Mouse (Mus musculus) adrenal gland, adult 8-10 months (tissue): ENCODE measurements around the gene Glis2. TPM values are rescaled to one million over a fixed set of nuclear protein-coding genes. Genes with fewer than 3 reads are reported as not detected.

Experiments
- DNase-seq: peaks from one replicate; pipeline ENCODE4 v3.0.0; 2022
- total RNA-seq, 4 experiments: library from RNA; stranded (reverse); gene quantifications; 2 replicates each; pipeline ENCODE4 v1.2.4; 2022

The Glis2 gene
- total RNA-seq, 4 experiments from 2014 or later, result 14.6 to 28.9 (median 23.8) TPM

DNA sequence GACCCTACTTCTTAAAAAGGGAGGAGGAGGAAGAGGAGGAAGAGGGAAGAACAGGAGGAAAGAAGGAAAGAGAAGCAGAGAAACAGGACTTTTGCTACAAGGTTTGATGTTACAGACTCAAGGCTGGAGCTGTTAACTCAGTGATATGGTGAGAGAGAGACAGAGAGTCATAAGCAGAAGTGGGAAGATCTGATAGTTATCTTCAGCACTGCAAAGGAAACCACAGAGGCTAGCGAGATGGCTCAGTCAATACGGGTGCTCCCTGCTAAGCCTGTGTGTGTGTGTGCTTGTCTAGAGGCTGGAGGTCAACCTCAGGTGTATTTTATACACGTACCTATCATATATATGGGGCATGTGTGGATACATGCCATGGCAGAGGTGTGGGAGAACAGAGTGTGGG, 10.7 kb upstream of the Glis2 start:
- DNase-seq, result no peak

DNA sequence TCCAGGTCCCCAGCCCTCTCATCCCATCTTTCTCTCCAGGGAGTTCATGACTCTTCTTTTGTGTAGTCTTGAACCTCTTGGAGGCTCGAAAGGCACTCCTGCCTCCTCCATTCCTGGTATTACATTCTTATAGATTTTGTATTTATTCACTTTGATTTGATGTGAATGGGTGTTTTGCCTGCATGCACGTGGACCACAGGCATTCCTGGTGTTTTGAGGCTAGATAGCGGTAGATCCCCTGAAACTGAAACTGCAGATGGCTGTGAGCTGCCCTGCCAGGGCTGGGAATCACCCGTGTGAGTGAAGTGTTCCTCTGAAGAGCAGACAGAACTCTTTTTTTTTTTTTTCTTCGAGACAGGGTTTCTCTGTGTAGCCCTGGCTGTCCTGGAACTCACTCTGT, 10.1 kb upstream of the Glis2 start:
- no peak for DNase-seq

DNA sequence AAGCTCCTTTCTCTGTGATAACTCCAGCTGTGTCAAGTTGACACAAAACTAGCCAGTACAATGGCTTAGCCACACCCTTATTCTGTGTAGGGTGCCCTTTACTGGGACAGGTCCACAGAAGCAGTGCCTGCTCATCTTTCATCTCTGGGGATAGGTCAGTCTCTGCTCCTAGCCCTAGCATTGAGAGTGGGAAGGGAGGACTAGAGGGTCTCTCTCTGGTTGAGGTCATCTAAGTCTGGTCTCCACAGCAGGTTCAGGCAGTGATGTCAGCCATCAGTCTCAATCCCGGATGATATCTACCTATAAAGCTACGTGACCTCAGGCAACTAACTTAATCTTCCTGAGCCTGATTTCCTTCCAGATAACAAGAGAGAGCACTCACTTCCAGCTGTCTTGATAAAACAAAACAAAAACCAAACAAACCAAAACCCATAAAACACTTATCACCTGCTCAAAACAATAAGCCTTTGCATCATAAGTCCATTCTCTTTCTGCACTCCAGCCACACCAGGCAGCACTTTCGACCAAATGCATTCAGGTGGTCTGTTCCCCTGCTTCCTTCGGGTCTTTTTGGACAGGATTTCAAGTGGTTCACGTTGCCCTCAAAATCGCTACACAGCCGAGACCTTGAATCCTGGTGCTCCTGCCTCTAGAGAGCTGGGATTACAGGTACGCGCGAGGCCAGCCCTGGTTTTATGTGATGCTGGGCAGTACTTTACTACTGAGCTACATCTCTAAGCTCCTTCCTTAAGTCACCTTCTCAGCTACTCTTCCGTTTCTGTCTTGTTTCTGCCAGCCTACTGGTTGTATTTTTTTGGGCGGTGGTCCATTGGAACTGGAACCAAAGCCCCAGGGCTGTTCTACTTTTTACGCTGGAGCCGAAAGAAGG, 8.6 kb upstream of the Glis2 start:
- no peak for DNase-seq

DNA sequence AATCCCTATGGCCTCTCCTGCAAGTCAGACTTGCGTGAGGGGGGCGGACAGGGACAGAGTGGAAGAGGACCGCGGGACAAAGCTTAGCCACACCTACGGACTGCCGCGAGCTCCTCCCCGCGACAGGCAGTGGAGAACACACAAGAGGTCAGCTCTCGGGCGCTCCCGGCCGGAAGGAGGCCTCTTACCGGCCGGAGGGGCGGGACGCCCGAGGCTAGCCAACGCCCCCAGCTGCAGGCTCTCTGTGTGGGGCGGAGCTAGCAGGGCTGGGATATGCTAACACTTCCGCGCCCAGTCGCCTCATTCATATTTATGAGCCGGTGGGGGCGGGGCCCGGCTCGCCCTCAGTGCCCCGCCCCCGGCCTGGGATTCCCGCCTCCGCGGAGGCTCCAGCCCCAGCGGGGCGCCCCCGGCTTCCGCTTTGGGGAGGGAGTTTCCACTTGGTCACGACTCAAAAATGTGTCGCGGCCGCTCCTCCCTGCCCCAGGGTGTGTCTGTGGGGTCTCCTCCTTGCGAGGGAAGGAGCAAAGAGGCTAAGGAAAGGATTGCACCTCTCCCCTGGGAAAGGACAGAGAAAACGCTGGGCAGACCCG, 7.9 kb upstream of the Glis2 start:
- DNase-seq, result peak; percentile 98

DNA sequence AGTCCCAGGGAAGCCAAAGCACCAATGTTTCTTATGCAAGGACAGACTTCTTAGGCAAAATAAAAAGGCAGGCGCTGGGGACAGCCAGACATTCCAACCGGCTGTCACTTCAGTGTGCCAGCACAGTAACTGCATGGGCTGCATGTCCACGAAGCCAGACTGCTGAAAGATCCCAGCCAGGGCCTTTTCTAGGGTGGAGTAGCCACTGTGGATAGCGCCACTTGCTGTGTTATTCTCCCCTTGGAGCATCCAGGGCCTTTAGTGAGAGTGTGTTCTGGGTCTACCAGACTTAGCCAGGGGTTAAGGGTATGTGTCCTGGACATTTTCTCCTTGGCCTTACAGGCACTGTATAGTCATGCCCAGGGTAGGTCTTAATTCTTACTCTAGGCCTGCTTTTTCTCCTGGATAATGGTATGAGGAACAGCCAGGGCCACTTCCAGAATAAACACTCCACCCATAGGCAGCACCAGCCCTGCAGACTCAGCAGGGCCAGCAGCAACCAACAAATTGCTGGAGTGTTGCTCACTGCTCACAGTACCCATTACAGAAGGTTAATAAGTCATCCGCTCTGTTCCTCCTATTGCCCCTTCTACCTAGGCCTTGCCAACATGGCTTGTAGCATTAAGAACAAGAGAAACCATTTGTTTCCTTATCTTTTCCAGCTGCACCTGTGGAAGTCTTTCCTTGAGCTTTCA, 6.8 kb upstream of the Glis2 start:
- DNase-seq, result no peak

DNA sequence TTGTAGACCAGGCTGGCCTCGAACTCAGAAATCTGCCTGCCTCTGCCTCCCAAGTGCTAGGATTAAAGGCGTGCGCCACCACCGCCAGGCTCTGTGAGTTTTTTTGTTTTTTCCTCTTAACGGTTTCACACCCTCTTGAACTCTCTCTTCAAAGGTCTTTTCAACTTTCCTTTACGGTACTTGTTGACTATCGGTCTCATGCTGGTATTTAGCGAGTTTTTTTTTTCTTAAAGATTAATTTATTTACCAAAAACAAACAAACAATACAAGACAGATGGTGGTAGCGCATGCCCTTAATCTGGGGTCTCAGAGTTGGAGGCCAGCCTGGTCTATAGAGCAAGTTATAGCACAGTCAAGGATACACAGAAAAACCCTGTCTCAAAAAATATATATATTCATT, 4.3 kb upstream of the Glis2 start:
- DNase-seq, result no peak

DNA sequence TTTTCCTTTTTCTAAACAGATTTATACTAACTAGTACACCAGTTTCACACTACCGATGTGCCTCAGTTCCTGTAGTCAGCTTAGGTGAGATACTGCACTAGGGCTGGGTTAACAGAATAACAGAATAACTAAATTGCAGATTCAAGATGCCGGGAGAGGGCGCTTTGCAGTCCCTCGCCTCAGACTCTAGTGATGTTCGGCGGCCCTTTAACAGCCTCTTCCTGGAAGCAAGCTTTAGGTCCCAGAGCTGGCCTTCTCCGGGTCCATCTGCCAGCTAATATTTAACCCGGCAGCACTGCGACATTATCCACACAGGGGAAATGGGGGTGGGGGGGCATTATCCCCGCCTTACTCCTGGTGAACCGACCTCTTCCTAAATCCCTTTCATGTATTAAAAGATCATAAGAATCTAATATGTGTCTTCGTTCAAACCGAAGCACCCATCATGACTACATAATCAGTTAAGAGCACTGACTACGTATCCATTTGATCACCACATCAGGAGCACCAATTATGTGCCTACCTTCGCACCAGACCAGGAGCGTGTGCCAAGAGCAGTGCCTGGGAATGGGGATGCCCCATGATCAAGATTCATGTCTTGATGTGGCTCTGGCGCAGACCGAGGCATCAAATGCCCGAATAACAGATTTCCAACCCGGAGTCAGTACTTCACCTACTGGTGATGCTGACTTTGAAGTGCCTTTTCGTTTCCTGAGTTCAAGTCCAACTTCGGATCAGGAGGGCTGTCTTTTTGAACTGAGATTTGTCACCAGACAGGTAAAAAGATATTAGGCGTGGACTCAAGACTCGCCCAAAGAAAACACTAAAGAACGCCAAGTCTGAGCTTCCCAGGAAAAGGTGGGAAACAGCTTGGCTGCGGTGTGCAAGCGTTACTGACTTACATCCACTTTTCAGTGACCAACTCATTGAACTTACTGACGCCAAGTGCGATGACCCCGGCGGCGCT, 1.3 kb upstream of the Glis2 start:
- DNase-seq, result no peak

DNA sequence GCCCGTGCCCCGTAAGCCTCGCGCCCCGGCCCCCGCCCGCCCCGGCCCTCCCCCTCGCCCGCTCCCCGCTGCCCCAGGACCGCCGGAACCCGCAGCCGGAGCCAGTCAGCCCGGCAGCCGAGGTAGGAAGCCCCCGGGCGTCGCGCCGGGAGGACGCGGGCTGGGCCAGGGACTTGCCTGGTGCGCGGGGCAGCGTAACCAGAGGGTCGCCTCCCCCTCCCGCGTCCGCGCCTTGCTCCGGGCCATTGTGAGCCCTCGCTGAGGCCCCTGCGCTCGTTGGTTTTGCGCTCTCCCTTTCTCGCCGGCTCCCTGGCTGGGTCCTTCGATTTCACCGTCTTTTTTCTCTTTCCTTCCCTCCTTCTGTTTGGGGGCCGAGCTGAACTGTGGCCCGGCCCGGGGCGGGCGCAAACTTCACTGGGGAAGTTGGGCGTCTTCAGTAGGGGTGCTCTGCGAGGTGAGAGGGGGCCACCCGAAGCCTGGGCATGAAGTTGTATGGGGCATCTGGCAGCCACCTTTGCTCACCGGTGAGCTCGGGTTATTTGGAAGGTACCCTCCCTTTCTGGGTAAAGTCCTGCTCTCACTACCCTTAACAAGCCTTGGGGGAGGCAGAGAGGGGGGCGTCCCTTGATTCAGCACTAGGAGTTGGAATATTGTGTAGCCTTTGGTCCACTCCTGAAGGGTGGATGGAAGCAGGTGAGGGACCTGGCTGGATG, 457 bp downstream of the Glis2 start:
- no peak for DNase-seq

DNA sequence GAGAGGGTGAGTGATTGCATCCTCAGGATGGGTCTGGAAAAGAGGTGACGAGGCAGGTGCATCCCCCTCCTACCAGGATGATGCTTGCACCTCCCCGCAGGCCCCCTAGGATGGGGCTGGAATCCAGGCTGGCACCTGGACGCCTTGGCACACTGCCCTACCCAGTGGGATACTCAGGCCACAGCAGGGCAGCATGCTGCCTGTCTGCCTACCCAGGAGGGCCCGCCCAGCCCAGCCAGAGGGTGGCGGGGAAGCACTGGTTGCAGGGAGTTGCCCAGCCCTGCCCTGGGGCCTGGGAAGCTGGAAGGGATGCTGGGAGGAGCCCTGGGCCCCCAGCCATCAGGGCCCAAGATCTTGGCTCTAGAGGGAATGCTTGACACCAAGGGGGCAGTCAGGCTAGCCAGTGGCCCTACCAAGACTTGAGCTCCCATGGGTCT, 1.0 kb downstream of the Glis2 start:
- no peak for DNase-seq

DNA sequence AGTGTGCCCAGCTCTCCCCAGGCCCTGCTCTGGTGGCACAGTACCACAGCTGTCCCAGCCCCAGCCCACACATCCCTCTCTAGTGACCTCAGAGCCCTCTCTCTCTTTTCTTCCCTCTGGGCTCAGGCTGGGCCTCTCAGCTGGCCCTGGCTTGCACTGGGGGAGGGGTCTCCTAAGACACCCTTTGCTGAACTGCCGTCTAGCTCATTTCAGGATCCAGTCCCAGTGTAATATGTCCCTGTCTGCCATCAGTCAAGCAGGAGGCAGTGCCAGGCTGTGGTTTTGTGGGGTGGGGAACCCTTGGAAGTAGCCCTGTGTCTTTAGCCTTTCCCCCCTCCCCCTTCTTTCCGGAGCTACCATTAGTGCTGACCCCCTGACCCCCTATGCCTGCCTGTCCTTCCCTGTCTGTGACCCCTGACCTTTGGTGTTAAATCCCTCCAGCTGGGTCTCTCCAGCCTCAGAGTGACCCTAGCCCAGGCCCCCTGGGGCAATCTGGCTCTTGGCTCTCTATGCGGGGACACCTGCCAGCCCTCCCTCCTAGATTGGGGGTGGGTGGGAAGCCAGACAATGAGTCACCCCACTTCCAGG, 1.7 kb downstream of the Glis2 start:
- no peak for DNase-seq

DNA sequence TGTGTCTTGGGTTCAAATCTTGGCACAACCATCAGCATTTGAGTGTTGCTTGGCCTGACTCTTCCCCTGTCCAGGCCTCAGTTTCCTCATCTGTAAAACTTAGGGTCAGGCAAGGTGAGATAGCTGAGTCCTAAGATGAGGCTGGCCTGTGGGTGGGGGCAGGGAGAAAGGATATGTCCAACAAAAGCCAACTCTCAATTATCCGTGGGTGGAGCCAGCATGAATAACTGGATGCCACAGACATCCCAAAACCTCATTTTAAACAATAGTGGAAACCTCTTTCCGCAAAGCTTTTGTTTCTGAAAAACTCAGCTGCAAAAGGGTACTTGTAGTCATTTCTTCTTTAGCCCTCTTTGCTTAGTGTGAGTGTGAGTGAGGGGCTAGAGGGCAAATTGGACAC, 2.3 kb downstream of the Glis2 start:
- DNase-seq, result no peak

DNA sequence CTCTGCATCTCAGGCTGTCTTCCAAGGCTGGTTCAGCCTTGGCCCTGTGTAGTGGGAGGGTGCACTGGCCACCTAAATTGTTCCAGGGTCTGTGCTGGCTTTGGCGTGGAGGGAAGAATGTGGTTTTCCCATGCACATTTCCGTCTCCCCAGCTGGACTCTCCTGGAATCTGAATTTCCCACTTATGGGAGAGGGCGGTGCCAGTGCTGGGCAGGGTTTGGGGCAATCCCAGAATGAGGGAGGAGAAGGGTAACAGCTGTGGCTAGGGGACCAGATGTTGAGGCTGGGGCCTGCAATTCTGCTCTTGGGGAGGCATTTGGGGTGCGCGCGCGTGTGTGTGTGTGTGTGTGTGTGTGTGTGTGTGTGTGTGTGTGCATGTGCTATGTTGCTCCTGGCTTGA, 2.8 kb downstream of the Glis2 start:
- DNase-seq, result no peak

DNA sequence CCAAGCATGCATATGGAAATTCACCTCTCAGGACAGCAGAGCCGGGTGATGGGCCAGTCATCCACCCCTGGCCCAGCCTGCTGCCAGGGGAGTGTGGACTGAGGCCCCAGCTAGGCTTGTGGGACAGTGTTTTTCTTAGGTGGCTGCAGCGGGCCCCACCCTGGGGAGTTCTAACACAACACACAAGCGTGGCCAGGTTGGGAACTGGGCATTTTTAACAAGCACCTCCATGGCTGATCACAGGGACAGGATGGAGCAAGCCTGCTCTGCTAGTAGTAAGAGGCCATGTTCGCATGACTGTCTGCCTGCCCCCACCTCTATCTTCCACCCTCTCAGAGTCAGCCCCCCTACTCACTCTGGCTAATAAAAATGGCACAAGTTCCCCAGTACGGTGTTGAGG, 3.5 kb downstream of the Glis2 start:
- no peak for DNase-seq

DNA sequence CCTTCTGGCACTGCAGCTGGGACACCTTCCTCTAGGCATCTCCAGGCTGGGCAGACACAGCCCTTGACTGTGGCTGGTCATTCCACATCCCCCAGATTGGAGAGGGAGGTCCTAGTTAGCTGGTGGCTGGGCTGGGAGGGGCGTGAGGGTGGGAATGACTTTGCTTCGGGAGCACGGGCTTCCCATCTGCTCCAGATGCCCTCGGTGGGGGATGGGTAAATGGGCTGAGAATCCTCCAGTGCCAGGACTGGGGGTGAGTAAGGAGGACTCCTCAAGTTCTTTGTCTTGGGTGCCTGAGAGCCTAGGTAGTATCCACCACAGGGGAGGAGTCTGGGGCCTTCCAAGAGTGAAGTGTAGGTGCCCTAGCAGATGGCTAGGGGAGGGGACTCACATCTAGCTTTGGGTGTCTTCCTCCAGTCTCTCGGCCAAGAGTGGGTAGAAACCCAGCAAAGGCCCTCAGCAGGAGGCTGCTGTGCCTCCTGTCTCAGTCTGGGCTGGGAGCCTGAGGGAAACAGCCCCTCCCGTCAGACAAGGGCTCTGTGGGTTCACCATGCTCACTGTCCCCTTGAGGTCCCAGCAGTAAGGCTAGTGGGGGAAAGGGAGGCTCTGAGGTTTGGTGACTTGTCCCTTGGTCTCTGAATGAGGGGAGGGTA, 4.5 kb downstream of the Glis2 start:
- no peak for DNase-seq

DNA sequence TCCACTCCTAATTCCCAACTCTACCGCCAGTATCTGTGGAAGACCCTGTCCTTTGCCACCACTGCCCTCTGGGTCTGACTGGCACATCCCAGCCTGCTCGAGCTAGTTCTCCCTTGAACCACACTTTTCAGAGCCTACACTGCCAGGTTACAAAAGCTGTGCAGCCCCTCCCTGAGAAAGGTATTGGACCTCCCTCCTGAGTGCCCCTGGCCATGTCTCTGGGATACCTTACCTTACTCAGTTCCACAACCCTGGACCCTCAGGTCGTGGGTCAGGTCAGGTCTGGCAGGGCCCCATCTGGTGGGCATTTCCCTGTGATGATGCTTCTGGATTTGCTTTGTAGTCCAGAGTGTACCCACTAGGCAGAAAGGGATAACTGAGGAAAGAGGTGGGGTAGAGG, 5.1 kb downstream of the Glis2 start:
- no peak for DNase-seq

DNA sequence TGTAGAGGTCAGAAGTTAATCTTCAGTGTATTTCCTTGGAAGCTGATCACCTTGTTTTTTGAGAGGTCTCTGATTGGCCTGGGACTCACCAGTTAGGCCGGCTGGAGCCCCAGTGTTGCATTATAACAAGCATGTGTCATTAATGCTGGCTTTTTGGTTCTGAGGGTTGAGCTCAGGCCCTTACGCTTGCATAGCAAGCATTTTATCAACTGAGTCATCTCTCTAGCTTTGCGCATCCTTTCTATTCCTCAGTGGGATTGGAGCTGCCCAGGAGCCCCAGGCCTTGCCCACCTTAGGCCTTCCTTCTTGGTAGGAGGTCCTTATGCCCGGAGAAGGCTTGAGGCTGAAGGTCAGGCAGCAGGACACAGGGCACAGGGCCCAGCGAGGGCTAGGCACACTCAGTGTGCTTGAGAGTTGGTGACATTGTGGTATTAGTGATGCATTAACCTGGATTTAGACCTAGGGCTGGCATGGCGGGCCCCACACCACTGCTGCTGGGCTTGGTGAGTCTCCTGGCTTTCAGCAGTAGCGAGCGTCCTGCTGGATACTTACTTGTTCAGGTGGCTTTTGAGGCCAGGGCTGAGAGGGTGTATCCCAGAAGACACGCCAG, 6.3 kb downstream of the Glis2 start:
- DNase-seq, result no peak

DNA sequence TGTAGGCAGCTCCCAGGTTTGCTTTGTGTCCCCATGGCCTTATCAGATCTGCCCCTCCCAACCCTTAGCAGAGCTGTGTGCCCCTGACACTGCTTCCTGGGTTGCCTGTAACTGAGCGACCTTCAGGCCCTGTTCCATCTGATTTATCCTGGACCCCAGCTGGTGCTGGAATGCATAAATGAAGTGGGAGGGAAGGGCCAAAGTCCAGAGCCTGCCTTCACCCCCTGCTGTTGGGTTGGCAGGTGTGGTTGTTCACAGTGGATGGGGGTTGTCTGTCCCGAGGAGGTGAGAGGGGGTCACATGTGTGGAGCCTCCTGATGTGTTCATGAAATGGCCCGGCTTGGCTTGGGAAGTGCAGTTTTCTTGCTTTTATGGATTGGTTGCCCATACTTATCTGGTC, 7.7 kb downstream of the Glis2 start:
- DNase-seq, result no peak

DNA sequence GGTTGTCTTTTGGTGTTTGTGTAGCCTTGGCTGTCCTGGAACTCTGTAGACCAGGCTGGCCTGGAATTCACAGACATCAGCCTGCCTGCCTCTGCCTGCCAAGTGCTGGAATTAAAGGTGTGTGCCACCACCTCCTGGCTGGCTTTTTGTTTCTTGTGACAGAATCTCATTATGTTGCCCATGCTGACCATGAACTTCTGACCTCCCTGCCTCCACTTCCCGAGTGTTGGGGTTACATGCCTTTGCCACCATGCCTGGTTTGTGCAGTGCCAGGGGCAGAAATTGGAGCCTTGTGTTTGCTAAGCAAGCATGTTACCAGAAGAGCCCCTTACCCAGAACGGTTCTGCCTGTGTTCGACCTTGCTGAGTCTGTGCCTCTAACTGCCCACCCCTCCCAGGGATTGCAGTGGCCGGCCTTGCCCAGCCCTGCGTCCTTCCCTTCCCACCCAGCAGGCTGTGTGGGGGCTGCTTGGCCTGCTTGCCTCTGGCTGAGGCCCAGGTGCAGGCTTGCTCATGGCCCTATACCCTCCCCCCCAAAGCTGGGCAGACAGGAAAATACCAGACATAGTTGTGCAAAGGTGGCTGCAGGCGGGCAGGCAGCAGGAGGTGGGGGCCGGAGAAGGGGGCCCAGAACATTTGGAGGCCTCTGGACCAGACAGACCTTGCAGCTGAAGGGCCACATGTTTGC, 8.4 kb downstream of the Glis2 start:
- DNase-seq, result peak; percentile 18

DNA sequence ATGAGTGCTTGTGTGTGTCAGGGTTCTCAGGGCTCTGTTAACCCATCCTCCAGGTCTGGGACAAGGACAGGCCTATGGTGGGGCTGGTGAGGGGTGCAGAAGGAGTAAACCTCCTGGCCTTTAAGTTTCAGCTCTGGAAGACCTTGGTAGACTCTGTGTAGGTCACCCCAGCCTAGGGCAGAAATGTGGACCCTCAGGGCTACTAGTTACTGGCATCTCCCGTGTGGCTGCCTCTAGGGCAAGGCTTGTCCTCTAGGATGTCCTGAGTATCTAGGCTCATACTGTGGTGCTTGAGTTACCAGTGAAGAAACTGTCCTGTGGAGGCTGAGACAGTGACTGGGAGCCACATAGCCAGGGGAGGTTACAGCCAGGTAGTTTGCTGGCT, 8.9 kb downstream of the Glis2 start:
- DNase-seq, result no peak
